Mouse (Mus musculus): Measurements from ENCODE around the gene Smurf1. TPM values are rescaled to one million over a fixed set of nuclear protein-coding genes. Genes with fewer than 3 reads are reported as not detected.

The Smurf1 gene
- polyA plus RNA-seq, 2 experiments = 24.7 to 28.3 TPM

DNA sequence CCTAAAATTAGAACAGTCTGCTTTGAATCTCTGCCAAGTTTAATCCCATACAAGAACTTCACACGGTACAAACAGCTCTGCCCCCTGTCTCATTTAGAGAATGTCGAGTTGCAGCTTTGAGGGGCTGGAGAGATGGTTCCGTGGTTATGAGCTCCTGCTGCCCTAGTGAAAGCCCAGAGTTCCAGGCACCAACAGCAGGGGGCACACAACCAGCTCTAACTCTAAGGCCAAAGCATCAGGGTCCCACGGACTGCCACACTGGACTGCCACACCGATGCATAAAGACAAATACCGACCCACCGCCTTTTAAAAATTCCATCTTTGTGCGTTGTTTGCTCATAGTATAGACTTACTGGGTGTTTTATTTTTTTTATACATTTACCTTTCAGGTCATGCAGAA, 98.7 kb downstream of the Smurf1 start:
- Histone ChIP-seq H3K4me1 (ENCODE audit: control insufficient read depth, insufficient read depth, low read length) (0 out of 2 replicates have a peak, but pooled peaks cover 2% of the 10 kb centered on the region), H3K4me2 (replicated peaks; ENCODE audit: low read depth, low read length, severe bottlenecking) (no peak overlapping the region), H3K27me3 (ENCODE audit: control insufficient read depth, insufficient read depth, low read length) (no peaks in the 10 kb centered on the region), H3K36me3 (ENCODE audit: control insufficient read depth, insufficient read depth, low read length) (no peaks in the 10 kb centered on the region), H3K27ac (replicated peaks; ENCODE audit: low read depth, low read length) (no peak overlapping the region), H3K9ac (ENCODE audit: low read depth, low read length, severe bottlenecking) (no peak overlapping the region), H3K9me3 (ENCODE audit: control insufficient read depth, low read length) (no peaks in the 10 kb centered on the region), H3K4me3 (replicated peaks; ENCODE audit: low read length) (no peak overlapping the region)
- ATAC-seq (ENCODE audit: low FRiP score, low read depth) = no peak
- no peak for TF ChIP-seq POLR2A (IDR thresholded peaks at IDR 0.05; ENCODE audit: borderline replicate concordance, extremely low read depth, insufficient read depth, insufficient read length)
- WGBS = 72% methylated on average over 8 of the region's 8 CpGs
- no peak for DNase-seq (ENCODE audit: low spot score)

DNA sequence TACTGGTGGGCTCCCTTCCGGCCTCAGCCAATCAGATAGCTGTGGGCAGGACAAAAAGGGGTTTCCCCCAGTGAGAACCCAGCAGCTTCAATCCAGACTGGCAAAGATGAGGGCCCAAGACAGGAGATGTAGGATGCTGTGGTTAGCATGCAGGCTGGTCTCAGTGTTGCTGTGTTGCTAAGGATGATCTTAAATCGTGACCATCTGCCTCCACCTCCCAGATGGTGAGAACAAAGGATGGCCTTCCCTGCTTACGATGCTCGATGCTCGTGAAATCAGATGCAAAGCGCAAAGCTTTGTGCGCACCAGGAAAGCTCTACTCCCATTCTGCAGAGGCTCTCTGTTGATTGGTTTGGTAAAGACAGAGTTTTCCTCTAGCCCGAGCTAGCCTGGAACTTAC, 104.7 kb downstream of the Smurf1 start:
- DNase-seq (ENCODE audit: low spot score) = no peak
- H3K27ac ChIP-seq (replicated peaks; ENCODE audit: low read depth, low read length) = no peak overlapping the region
- no peaks in the 10 kb centered on the region for H3K27me3 ChIP-seq (ENCODE audit: control insufficient read depth, insufficient read depth, low read length)
- 100% methylated on average over 8 of the region's 8 CpGs for WGBS
- H3K4me1 ChIP-seq (ENCODE audit: control insufficient read depth, insufficient read depth, low read length) = no peaks in the 10 kb centered on the region
- H3K4me2 ChIP-seq (replicated peaks; ENCODE audit: low read depth, low read length, severe bottlenecking) = no peak overlapping the region
- ATAC-seq (ENCODE audit: low FRiP score, low read depth) = no peak
- H3K9ac ChIP-seq (ENCODE audit: low read depth, low read length, severe bottlenecking) = no peak overlapping the region
- H3K4me3 ChIP-seq (replicated peaks; ENCODE audit: low read length) = no peak overlapping the region
- H3K36me3 ChIP-seq (ENCODE audit: control insufficient read depth, insufficient read depth, low read length) = peaks cover 52% of the 10 kb centered on the region
- no peak for TF ChIP-seq POLR2A (IDR thresholded peaks at IDR 0.05; ENCODE audit: borderline replicate concordance, extremely low read depth, insufficient read depth, insufficient read length)
- H3K9me3 ChIP-seq (ENCODE audit: control insufficient read depth, low read length) = peaks cover 5% of the 10 kb centered on the region; the same call in 1 of the 2 replicates

DNA sequence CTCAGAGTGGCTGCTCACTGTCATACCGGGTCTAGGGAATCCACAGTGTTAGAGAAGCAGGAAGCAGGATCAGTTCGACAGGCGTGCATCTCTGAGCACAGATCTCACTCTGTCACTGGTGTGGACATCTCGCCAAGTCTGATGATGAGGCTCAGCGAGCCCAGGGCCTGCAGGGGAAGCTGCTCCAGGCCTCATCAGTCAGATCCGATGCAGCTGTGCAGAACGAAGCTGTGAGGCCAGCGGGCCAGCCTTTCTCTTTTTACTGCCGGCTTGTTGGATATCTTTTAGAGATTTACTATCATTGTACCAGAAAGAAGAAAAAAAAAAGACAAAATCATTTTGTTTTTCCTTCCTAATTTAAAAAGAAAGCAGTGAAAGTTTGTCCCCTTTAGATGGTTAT, 106.4 kb downstream of the Smurf1 start:
- Histone ChIP-seq H3K27me3 (ENCODE audit: control insufficient read depth, insufficient read depth, low read length) (no peaks in the 10 kb centered on the region), H3K4me2 (replicated peaks; ENCODE audit: low read depth, low read length, severe bottlenecking) (no peak overlapping the region), H3K4me1 (ENCODE audit: control insufficient read depth, insufficient read depth, low read length) (no peaks in the 10 kb centered on the region), H3K36me3 (ENCODE audit: control insufficient read depth, insufficient read depth, low read length) (peaks cover 68% of the 10 kb centered on the region), H3K9ac (ENCODE audit: low read depth, low read length, severe bottlenecking) (no peak overlapping the region), H3K27ac (replicated peaks; ENCODE audit: low read depth, low read length) (no peak overlapping the region), H3K4me3 (replicated peaks; ENCODE audit: low read length) (no peak overlapping the region), H3K9me3 (ENCODE audit: control insufficient read depth, low read length) (peaks cover 5% of the 10 kb centered on the region; the same call in 1 of the 2 replicates)
- DNase-seq (ENCODE audit: low spot score) (no peak), ATAC-seq (ENCODE audit: low FRiP score, low read depth) (no peak)
- 95% methylated on average over 9 of the region's 9 CpGs for WGBS
- TF ChIP-seq POLR2A (IDR thresholded peaks at IDR 0.05; ENCODE audit: borderline replicate concordance, extremely low read depth, insufficient read depth, insufficient read length) = no peak

DNA sequence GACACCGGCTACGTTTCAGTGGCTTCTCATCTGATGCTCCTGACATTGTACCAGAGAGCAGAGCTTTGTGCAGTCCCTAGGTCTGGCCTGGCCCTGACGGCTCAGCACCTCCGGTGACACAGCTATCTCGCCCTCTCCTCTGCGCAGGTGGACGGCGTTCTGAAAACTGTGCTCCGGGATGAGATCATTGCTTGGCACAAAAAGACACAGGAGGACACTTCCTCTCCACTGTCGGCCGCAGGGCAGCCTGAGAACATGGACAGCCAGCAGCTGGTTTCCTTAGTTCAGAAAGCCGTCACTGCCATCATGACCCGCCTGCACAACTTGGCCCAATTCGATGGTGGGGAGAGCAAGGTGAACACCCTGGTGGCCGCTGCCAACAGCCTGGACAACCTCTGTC, 107.1 kb downstream of the Smurf1 start:
- no peak overlapping the region for H3K27ac ChIP-seq (replicated peaks; ENCODE audit: low read depth, low read length)
- ATAC-seq (ENCODE audit: low FRiP score, low read depth) (no peak), DNase-seq (ENCODE audit: low spot score) (no peak)
- H3K36me3 ChIP-seq (ENCODE audit: control insufficient read depth, insufficient read depth, low read length) = peaks cover 76% of the 10 kb centered on the region
- TF ChIP-seq POLR2A (IDR thresholded peaks at IDR 0.05; ENCODE audit: borderline replicate concordance, extremely low read depth, insufficient read depth, insufficient read length) = no peak
- no peak overlapping the region for H3K9ac ChIP-seq (ENCODE audit: low read depth, low read length, severe bottlenecking)
- H3K4me3 ChIP-seq (replicated peaks; ENCODE audit: low read length) = no peak overlapping the region
- H3K4me2 ChIP-seq (replicated peaks; ENCODE audit: low read depth, low read length, severe bottlenecking) = no peak overlapping the region
- peaks cover 5% of the 10 kb centered on the region; the same call in 1 of the 2 replicates for H3K9me3 ChIP-seq (ENCODE audit: control insufficient read depth, low read length)
- H3K27me3 ChIP-seq (ENCODE audit: control insufficient read depth, insufficient read depth, low read length) = no peaks in the 10 kb centered on the region
- no peaks in the 10 kb centered on the region for H3K4me1 ChIP-seq (ENCODE audit: control insufficient read depth, insufficient read depth, low read length)
- 96% methylated on average over 15 of the region's 15 CpGs for WGBS

GRCm38 (mm10) chr5:144855936-144856335, 109.7 kb downstream of the Smurf1 start:
- TF ChIP-seq POLR2A (IDR thresholded peaks at IDR 0.05; ENCODE audit: borderline replicate concordance, extremely low read depth, insufficient read depth, insufficient read length) = no peak
- H3K4me3 ChIP-seq (replicated peaks; ENCODE audit: low read length) = no peak overlapping the region
- H3K27me3 ChIP-seq (ENCODE audit: control insufficient read depth, insufficient read depth, low read length) = no peaks in the 10 kb centered on the region
- no peak overlapping the region for H3K9ac ChIP-seq (ENCODE audit: low read depth, low read length, severe bottlenecking)
- H3K27ac ChIP-seq (replicated peaks; ENCODE audit: low read depth, low read length) = no peak overlapping the region
- WGBS = 86% methylated on average over 6 of the region's 6 CpGs
- DNase-seq (ENCODE audit: low spot score) (no peak), ATAC-seq (ENCODE audit: low FRiP score, low read depth) (no peak)
- H3K36me3 ChIP-seq (ENCODE audit: control insufficient read depth, insufficient read depth, low read length) = peaks cover 97% of the 10 kb centered on the region
- H3K4me2 ChIP-seq (replicated peaks; ENCODE audit: low read depth, low read length, severe bottlenecking) = no peak overlapping the region
- peaks cover 2% of the 10 kb centered on the region; the same call in 1 of the 2 replicates for H3K9me3 ChIP-seq (ENCODE audit: control insufficient read depth, low read length)
- no peaks in the 10 kb centered on the region for H3K4me1 ChIP-seq (ENCODE audit: control insufficient read depth, insufficient read depth, low read length)

DNA sequence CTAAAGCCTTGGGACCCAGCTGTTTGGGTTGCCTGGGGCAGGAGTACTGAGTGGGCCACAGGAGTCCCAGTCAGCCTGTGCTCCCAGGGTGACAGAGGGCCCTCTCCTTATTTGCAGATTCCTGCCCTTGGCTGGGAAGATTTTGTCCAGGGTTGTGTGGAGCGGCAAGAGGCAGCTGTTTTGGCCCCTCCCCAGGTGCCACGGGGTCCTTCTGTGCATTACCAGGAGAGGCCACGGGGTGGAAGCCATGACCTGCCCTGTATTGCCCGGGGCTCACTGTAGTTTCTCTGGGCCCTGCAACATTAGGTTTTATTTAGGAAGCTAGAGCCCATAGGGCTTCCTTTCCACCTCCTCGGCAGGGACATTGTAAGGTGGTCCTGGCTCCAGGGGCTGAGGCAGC, 111.7 kb downstream of the Smurf1 start:
- H3K4me3 ChIP-seq (replicated peaks; ENCODE audit: low read length) = no peak overlapping the region
- H3K4me1 ChIP-seq (ENCODE audit: control insufficient read depth, insufficient read depth, low read length) = no peaks in the 10 kb centered on the region
- H3K27ac ChIP-seq (replicated peaks; ENCODE audit: low read depth, low read length) = no peak overlapping the region
- ATAC-seq (ENCODE audit: low FRiP score, low read depth) (no peak), DNase-seq (ENCODE audit: low spot score) (no peak)
- no peaks in the 10 kb centered on the region for H3K27me3 ChIP-seq (ENCODE audit: control insufficient read depth, insufficient read depth, low read length)
- no peak overlapping the region for H3K4me2 ChIP-seq (replicated peaks; ENCODE audit: low read depth, low read length, severe bottlenecking)
- TF ChIP-seq POLR2A (IDR thresholded peaks at IDR 0.05; ENCODE audit: borderline replicate concordance, extremely low read depth, insufficient read depth, insufficient read length) = no peak
- 87% methylated on average over 5 of the region's 5 CpGs for WGBS
- no peak overlapping the region for H3K9ac ChIP-seq (ENCODE audit: low read depth, low read length, severe bottlenecking)
- peaks cover 98% of the 10 kb centered on the region for H3K36me3 ChIP-seq (ENCODE audit: control insufficient read depth, insufficient read depth, low read length)
- no peaks in the 10 kb centered on the region for H3K9me3 ChIP-seq (ENCODE audit: control insufficient read depth, low read length)

Measured in limb, embryonic 14.5 days (tissue).